In the genomic region with DNA sequence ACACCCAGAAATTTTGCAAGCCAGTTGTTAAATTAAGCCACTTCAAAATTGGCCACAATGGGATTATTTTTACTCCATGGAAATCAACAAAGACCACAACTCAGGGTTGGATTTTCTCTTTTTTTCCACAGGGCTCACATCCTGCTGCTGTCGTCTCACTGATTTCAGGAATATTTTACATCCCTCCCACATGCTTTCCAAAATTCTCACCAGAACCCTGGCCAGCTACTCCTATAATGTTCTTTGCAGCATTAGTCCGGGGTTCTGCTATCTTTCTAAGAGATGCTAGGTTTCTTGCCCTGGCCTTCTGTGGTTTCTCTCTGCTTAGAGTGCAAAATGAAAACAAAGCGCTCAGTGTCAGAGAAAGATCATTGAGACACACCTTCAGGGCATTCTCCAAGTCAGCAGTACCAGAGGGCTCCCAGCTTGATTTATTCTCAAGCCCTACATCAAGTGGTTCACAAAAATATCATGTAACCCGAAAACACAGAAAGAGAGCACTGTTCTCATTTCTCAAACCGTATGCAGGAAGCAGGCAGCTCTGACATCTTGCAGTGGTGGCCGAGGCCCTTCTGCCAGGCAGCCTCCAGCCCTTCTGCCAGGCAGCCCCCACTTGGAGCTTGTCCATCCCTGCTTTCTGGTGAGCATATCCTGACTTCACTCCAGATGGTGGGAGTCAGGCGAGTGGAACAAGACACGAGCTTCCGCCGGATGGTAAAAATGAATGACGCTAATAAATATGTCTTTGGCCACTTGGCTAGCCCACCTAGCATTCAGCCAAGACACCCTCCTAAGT, we compare ENCODE assay signal across 9 mouse cellular contexts.
DNase-seq lines count a peak whose midpoint lies in the region; ATAC-seq lines count a peak whose summit lies in the region.
"Had no signal": no experiment of that assay in that cellular context is flagged by ENCODE, and none has a peak within 500 bp of the region (broad histone marks: within the 10 kb centered on the region; RNA-seq: fewer than 3 reads in every experiment).

No protein-coding gene starts in this region.

- WGBS in hindbrain, embryonic 10.5 days, result 73% methylated on average over 11 of the region's 11 CpGs
- 66% methylated on average over 11 of the region's 11 CpGs for WGBS in hindbrain, embryonic 12.5 days
- WGBS in stomach, embryonic 15.5 days, result 46% methylated on average over 11 of the region's 11 CpGs

- DNase-seq in hindbrain, embryonic 10.5 days (ENCODE audit: low spot score), result peak; percentile 11
- DNase-seq in cerebellum, adult 9-11 months, result peak; percentile 88
- peak; percentile 63 to 70 for DNase-seq in frontal cortex, postnatal 36 days (ENCODE audit: low spot score in 2 of 2)
- peak; percentile 93 for DNase-seq in left cerebral cortex, postnatal 4 days
- no peak for DNase-seq in spleen, postnatal 4 days (ENCODE audit: low spot score in 2 of 2)
- no peak for DNase-seq in liver

- no peak overlapping the region for H3K4me3 ChIP-seq in hindbrain, embryonic 10.5 days
- no peak overlapping the region for H3K4me3 ChIP-seq in hindbrain, embryonic 12.5 days
- H3K4me3 ChIP-seq in stomach, embryonic 15.5 days (replicated peaks), result no peak overlapping the region
- H3K4me3 ChIP-seq: neural tube, embryonic 12.5 days had no signal

- H3K9me3 ChIP-seq in hindbrain, embryonic 10.5 days, result no peaks in the 10 kb centered on the region
- H3K9me3 ChIP-seq in hindbrain, embryonic 12.5 days (replicated peaks), result no peaks in the 10 kb centered on the region
- H3K9me3 ChIP-seq in stomach, embryonic 15.5 days, result no peaks in the 10 kb centered on the region
- H3K9me3 ChIP-seq: neural tube, embryonic 12.5 days had no signal

- no peaks in the 10 kb centered on the region for H3K27me3 ChIP-seq in hindbrain, embryonic 10.5 days (ENCODE audit: insufficient read depth, poor library complexity, severe bottlenecking)
- no peaks in the 10 kb centered on the region for H3K27me3 ChIP-seq in hindbrain, embryonic 12.5 days
- no peaks in the 10 kb centered on the region for H3K27me3 ChIP-seq in stomach, embryonic 15.5 days (replicated peaks)
- H3K27me3 ChIP-seq: neural tube, embryonic 12.5 days had no signal

- no peak overlapping the region for H3K9ac ChIP-seq in hindbrain, embryonic 12.5 days
- H3K9ac ChIP-seq in stomach, embryonic 15.5 days, result no peak overlapping the region
- H3K9ac ChIP-seq: neural tube, embryonic 12.5 days had no signal

- H3K36me3 ChIP-seq in hindbrain, embryonic 10.5 days, result no peaks in the 10 kb centered on the region
- no peaks in the 10 kb centered on the region for H3K36me3 ChIP-seq in hindbrain, embryonic 12.5 days
- H3K36me3 ChIP-seq in stomach, embryonic 15.5 days, result no peaks in the 10 kb centered on the region
- H3K36me3 ChIP-seq: neural tube, embryonic 12.5 days had no signal

- no peak for ATAC-seq in hindbrain, embryonic 12.5 days (ENCODE audit: low FRiP score)
- ATAC-seq in stomach, embryonic 15.5 days (ENCODE audit: insufficient read depth, low FRiP score, low read depth), result no peak

- peaks cover 15% of the 10 kb centered on the region for H3K4me1 ChIP-seq in hindbrain, embryonic 10.5 days (replicated peaks)
- H3K4me1 ChIP-seq in hindbrain, embryonic 12.5 days, result peaks cover 17% of the 10 kb centered on the region
- no peaks in the 10 kb centered on the region; the same call in 1 of the 2 replicates for H3K4me1 ChIP-seq in stomach, embryonic 15.5 days

- no peak overlapping the region; the same call in 1 of the 2 replicates for H3K27ac ChIP-seq in hindbrain, embryonic 10.5 days
- H3K27ac ChIP-seq in hindbrain, embryonic 12.5 days, result no peak overlapping the region
- 0 out of 2 replicates have a peak overlapping the region, but pooled peaks have one; percentile 12 for H3K27ac ChIP-seq in stomach, embryonic 15.5 days
- H3K27ac ChIP-seq: neural tube, embryonic 12.5 days had no signal

- H3K4me2 ChIP-seq in hindbrain, embryonic 12.5 days (replicated peaks), result no peak overlapping the region
- H3K4me2 ChIP-seq in stomach, embryonic 15.5 days, result no peak overlapping the region
- H3K4me2 ChIP-seq: neural tube, embryonic 12.5 days had no signal

- intact Hi-C loops in left cerebral cortex, postnatal 4 days (cut with DNase I), result no loop called here

Comparison
In these comparisons a context has a peak if more than half of its experiments do, and no peak if none do; other contexts are left out.
1. DNase-seq: peak in hindbrain, embryonic 10.5 days (single experiment), cerebellum, adult 9-11 months (single experiment), frontal cortex, postnatal 36 days (2 of 2) and left cerebral cortex, postnatal 4 days (single experiment); none in spleen, postnatal 4 days (0 of 2) and liver (single experiment).